Mouse (Mus musculus) spleen, adult 18-20 months (tissue): ENCODE data around the gene Rpain.
A peak's percentile ranks its signal among the peaks of the same experiment; 100 is the strongest.

Source experiments
- DNase-seq, 2 experiments: peaks; one replicate each; pipeline ENCODE4 v3.0.0; 2022; ENCODE audit warnings: mixed read lengths in 2 of 2

The Rpain gene

DNA sequence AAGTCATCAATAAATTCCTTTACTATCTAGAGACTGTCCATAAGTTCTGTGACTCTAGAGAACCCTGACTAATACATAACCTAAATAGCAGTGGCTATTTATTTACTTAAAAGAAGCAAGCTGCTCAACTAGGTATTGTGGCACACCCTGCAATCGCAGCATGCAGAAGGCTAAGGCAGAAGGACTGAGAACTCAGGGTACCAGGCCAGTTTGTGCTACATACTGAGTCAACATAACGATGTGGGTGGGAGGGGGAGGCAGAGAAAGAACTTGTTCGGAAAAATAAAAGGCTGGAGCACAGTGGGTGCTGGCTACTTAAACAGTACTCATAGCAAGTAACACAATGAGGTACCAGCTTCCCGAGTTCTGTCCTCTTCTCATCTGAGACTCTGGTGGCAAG lies 31.2 kb downstream of the Rpain start:
- DNase-seq, result no peak

DNA sequence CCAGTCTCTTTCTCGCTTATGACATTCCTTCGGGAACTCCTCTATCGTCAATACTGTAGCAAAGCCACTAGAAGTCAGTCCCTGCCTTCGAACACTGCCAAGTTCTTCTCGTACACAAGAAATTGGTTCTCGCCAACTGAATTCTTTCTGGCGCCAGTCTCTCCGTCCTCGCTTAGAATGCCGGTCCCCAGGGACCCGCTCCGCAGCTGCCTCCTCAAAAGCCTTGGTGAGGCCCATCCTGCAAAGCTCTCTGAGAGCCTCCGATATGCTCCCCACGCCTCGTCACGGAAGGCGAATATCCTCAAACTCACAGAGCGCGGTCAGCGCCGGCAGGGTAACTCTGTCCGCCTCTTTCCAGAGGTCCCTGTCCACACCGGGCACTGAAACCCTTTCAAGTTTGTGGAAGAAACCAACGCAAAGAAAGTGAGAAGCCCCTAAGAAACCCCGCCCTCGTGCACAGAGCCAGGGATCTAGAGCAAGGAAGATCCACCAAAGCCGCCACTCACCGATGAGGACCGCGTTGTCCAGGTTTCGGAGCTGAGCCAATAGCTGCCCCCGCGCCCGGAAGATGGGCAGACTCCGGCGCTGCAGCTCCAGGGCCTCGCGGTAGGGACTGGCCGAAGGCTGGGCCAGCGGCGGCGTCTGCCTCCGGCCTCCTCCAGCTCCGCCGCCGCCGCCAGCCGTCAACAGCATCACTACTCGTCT lies 33.8 kb downstream of the Rpain start:
- DNase-seq, result no peak

DNA sequence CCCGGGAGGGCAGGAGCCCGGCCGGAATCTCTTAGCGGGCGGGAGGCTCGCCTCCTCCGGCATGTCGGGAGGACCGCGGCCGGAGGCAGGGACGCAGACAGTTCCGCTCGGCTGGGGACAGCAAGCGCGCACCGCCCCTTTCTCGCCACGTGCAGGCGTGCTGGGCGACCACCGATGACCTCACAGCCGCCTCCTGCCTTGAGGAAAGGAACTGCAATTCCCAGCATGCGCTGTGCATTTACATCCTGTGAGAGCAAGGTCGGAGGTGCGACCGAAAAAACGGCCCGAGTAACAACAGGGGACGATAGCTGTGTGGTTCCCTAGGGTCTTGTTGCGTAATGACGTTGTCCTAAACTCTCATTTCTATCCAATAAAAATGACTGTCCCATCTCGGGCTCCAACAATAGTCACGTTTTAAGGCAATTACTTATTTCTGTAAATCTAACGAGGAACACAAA lies 34.3 kb downstream of the Rpain start, which contains the start of gene Dhx33:
Gene Dhx33, minus strand, starts transcription at position 122 of the 458 bp plus-strand sequence.
- peak; percentile 91 to 94 for DNase-seq

DNA sequence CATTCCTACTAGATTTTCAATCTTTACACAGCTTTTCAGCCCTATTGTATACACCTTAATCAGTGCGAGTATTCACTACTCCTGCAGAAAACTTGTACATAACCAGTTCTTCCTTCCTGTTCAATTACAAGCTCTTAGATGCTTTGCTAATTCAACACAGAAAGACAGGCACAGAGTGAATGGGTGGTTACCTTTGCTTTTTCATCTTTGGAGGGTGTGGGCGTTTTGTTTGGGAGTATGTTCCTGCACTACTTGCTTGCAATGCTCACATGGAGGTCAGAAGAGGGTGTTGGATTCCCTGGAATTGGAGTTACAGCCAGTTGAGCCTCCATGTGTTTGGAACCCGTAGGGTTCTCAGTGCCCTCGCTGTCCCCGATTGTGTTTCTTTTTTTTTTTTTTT lies 35.0 kb downstream of the Rpain start:
- no peak for DNase-seq

GRCm38 (mm10) chr11:71007026-71007425 lies 37.0 kb downstream of the Rpain start:
- no peak for DNase-seq

DNA sequence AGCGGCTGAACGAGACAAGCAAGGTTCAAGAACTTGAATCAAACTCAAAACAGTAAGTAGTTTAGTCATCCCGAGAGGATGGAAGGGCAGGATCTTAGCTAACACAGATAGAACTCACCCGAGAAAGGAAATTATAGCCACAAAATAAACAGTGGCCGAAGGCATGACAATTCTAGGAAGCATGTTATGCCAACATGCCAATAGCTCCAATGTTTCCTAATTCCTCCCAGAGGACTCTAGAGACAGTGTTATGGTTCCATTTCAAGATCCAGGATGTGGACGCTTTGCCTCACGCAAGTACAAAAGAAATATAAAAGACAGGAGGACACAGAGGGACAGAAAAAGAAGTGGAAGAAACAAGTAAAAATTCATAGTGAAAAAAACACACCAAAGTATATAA lies 37.8 kb downstream of the Rpain start:
- DNase-seq, result no peak

- no peak for DNase-seq
Measured at GRCm38 (mm10) chr11:71008321-71008720, 38.3 kb downstream of the Rpain start.

DNA sequence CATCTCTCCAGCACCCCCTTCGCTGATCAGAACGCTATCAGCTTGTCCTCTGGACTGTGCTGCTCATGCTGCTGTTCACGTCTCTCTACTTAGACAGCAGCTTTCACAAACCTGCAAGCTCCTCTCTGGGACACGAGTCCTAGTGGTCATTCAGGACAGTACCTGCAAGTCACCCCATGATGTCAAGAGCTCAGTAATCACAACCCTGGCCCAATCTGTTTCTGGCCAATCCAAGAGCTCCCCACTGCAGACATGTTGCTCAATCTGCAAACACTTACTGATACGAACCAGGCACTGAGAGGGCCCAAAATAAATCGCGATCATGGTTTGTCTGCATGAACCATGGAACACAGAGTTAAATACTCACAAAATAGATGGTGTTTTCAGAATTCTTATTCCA lies 42.7 kb downstream of the Rpain start:
- no peak for DNase-seq

DNA sequence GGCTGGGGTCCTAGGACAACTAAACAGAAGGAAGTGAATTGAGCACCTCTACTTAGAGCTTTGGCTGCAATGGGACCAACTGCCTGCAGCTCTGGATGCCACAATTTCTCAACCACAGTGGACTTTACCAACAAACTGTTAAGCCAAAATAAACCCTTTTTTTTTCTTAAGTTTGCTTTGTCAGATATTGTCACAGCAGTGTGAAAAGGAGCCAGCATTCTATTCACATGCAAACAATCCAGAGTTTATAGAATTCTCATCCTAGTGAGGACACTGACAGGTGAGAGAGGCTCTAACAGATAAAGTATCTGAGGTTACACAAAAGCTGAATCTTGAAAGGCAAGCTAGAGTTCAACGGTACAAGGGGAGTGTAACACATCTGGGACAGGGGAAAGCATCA lies 47.0 kb downstream of the Rpain start:
- no peak for DNase-seq

DNA sequence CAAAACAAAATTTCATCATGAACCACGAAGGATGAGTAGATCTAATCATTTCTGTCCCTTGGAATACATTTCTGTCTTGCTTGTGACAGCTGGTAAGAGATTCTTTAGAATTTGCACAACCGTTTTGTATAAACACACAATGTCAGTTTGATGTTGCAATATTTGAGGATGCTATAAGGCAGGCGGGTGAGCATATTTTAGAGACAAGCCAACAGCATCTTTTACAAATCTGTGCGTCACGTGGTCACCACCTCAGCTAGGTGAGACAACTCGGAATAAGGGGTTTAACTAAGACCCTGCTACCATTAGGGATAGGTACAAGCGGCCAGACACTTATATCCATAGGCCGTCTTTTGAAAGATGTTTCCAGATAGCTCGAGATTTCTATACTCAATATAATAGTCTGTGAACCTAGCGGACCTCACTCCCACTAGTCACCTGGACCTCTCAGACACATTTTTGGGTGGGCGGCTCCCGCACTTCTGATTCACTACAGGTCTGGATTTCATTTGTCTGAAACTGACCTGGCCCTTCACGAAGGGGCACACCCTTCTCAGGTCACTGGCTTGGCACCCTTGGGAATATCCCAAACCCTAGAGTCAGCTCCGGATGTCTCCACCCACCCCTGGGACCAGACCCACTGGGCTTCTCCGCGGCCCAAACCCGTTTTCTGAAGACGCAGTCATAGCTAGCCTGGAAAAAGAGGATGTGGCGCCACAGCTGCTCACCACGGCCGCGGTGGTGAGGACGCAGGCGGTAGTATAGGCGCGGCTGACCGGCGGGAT lies 48.6 kb downstream of the Rpain start:
- DNase-seq, result no peak

- peak; percentile 91 to 96 for DNase-seq
Measured at GRCm38 (mm10) chr11:71019201-71020068, 49.4 kb downstream of the Rpain start, which contains the start of the genes Mis12 and Derl2. Gene Mis12 (plus strand): TSS chr11:71019611. Gene Derl2 (minus strand): TSS chr11:71019841.
